Mouse (Mus musculus): Measurements from ENCODE around the gene Olfr279.

Gene Olfr279

GRCm38 (mm10) chr15:98492102-98492501 is at the start of gene Olfr279:
TSS of gene Olfr279 (plus strand) at chr15:98492402.
- DNase-seq (ENCODE audit: low read depth, low spot score), result no peak

GRCm38 (mm10) chr15:98444561-98444960 is 47.6 kb upstream of the Olfr279 start:
- DNase-seq (ENCODE audit: low read depth, low spot score), result no peak

- no peak for DNase-seq (ENCODE audit: low read depth, low spot score)
Observed at GRCm38 (mm10) chr15:98448521-98448920, 43.7 kb upstream of the Olfr279 start.

- DNase-seq (ENCODE audit: low read depth, low spot score), result no peak
Observed at GRCm38 (mm10) chr15:98452288-98452687, 39.9 kb upstream of the Olfr279 start, which contains the start of gene Olfr281. TSS of gene Olfr281 (plus strand) at chr15:98452588.

- DNase-seq (ENCODE audit: low read depth, low spot score), result no peak
Observed at GRCm38 (mm10) chr15:98469596-98469995, 22.6 kb upstream of the Olfr279 start, which contains the start of gene OR5BS1P. TSS of gene OR5BS1P (plus strand) at chr15:98469896.

GRCm38 (mm10) chr15:98471539-98471938 is 20.7 kb upstream of the Olfr279 start:
- DNase-seq (ENCODE audit: low read depth, low spot score), result no peak

GRCm38 (mm10) chr15:98474958-98475357 is 17.2 kb upstream of the Olfr279 start:
- DNase-seq (ENCODE audit: low read depth, low spot score), result no peak

- no peak for DNase-seq (ENCODE audit: low read depth, low spot score)
Observed at GRCm38 (mm10) chr15:98475382-98475781, 16.8 kb upstream of the Olfr279 start.

GRCm38 (mm10) chr15:98476281-98476680 is 15.9 kb upstream of the Olfr279 start:
- DNase-seq (ENCODE audit: low read depth, low spot score), result no peak

GRCm38 (mm10) chr15:98479568-98480102 is 12.6 kb upstream of the Olfr279 start:
- no peak for DNase-seq (ENCODE audit: low read depth, low spot score)

- no peak for DNase-seq (ENCODE audit: low read depth, low spot score)
Observed at GRCm38 (mm10) chr15:98482701-98483100, 9.5 kb upstream of the Olfr279 start, which contains the start of gene Lalba. TSS of gene Lalba (minus strand) at chr15:98482721.

GRCm38 (mm10) chr15:98483907-98484886 is 8.0 kb upstream of the Olfr279 start:
- DNase-seq (ENCODE audit: low read depth, low spot score), result no peak

- no peak for DNase-seq (ENCODE audit: low read depth, low spot score)
Observed at GRCm38 (mm10) chr15:98486433-98487021, 5.7 kb upstream of the Olfr279 start.

GRCm38 (mm10) chr15:98491332-98491731 is 870 bp upstream of the Olfr279 start:
- DNase-seq (ENCODE audit: low read depth, low spot score), result no peak

GRCm38 (mm10) chr15:98497631-98498030 is 5.4 kb downstream of the Olfr279 start:
- no peak for DNase-seq (ENCODE audit: low read depth, low spot score)

- no peak for DNase-seq (ENCODE audit: low read depth, low spot score)
Observed at GRCm38 (mm10) chr15:98503317-98503716, 11.1 kb downstream of the Olfr279 start.

- no peak for DNase-seq (ENCODE audit: low read depth, low spot score)
Observed at GRCm38 (mm10) chr15:98504514-98504913, 12.3 kb downstream of the Olfr279 start.

GRCm38 (mm10) chr15:98506253-98506957 is 14.2 kb downstream of the Olfr279 start:
- no peak for DNase-seq (ENCODE audit: low read depth, low spot score)

GRCm38 (mm10) chr15:98507321-98507720 is 15.1 kb downstream of the Olfr279 start:
- no peak for DNase-seq (ENCODE audit: low read depth, low spot score)

- no peak for DNase-seq (ENCODE audit: low read depth, low spot score)
Observed at GRCm38 (mm10) chr15:98509387-98509786, 17.2 kb downstream of the Olfr279 start.

All from brain, embryonic 18.5 days (tissue).